Mouse (Mus musculus): Measurements from ENCODE around the gene Ifna15.

Gene Ifna15

DNA sequence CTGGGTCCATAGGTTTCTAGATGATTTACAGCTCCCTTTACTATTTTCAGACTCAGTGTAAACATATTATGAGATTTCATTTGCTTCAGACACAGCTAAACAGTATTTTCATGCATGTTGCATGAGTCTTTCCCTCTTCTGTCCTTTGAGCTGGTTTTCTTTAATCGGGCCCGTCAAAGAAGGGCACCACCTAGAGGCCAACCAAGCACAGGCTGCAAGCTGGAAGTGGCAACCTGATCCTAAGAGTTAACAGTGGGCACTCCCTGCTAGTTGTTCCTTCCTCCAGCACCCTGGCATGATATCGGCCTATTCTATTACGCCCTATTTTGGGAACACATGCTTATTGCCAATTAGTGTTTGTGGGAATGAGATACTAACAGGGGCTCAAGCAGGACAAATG is 43.6 kb downstream of the Ifna15 start:
- peak in 1 of 2 experiments; percentile 30 for DNase-seq (ENCODE audit: low spot score in 2 of 2)

DNA sequence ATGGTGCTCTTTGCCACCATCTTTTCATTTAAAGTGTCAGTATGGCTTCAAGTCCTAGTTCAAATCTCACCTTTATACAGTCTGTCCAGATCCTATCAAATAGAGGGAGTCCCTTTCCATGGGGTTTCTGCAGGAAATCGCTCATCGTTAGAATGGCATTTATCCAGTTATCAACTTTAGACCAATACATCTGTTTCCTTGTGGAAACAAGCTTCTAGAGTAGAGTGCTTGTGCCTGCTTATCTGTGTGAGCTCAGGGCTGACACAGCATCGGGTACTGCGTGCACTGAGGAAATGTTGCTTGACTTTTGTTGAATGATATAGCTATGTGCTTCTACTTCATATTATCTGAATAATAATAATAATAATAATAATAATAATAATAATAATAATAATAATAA is 44.3 kb downstream of the Ifna15 start:
- DNase-seq (ENCODE audit: low spot score in 2 of 2): no peak

Data from cerebellum, postnatal 4 days (tissue).